Mouse (Mus musculus) ES-E14 (cell line): Measurements from ENCODE around the gene Cep57l1.

Experiments used
- CHD2 ChIP-seq: IDR thresholded peaks from 2 replicates; pipeline ENCODE4 v1.6.1; 2014; ENCODE audit warnings: mild to moderate bottlenecking, low read depth, low read length, inconsistent platforms
- MAFK ChIP-seq: IDR thresholded peaks from 2 replicates; pipeline ENCODE4 v1.6.1; 2014; ENCODE audit warnings: mild to moderate bottlenecking, low read depth, low read length, inconsistent platforms; ENCODE audit not compliant: insufficient read depth
- ZNF384 ChIP-seq: IDR thresholded peaks from 2 replicates; pipeline ENCODE4 v1.6.1; 2012; ENCODE audit warnings: low read depth, low read length, inconsistent platforms

DNA sequence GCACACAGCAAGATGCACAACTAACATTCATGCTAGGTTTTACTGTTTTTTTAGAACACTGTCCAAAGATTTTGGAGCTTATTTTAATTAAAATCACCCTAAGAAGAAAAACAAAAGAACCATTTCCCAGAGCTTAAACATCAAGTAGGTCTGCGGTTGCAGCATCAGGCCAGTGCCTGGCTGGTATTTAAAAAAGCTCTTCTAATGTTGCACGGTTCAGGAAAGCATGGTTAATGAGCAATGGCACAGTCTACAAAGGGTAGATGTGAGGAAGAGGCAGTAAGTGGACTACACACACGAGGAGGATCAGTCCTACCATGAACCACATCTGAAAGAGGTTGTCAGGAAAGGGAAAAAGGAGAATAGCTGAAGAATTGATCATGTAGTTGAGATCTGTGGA lies 5.0 kb downstream of the Cep57l1 start:
- TF ChIP-seq ZNF384 (no peak), MAFK (no peak), CHD2 (no peak)
